Mouse (Mus musculus) liver, embryonic 15.5 days (tissue): Measurements from ENCODE around the gene Ptdss2. TPM values are rescaled to one million over a fixed set of nuclear protein-coding genes. Genes with fewer than 3 reads are reported as not detected.

Source experiments
- ATAC-seq: fragments of 200-750 bp; cut with Nextera tagmentation; 2 replicates; pipeline ENCODE4 v1.8.0; 2017; ENCODE audit warnings: moderate number of reproducible peaks, mild to moderate bottlenecking, moderate library complexity; ENCODE audit not compliant: insufficient read depth
- H3K27ac ChIP-seq: fragments of 300-500 bp; sonication (generic); replicated peaks from 2 replicates; pipeline ENCODE4 v1.5.1; 2015; ENCODE audit warnings: mild to moderate bottlenecking, inconsistent platforms
- H3K27me3 ChIP-seq: fragments of 300-500 bp; sonication (generic); 2 replicates; pipeline ENCODE4 v1.6.1; 2015; ENCODE audit warnings: mild to moderate bottlenecking, inconsistent platforms
- H3K36me3 ChIP-seq: fragments of 300-500 bp; sonication (generic); replicated peaks from 2 replicates; pipeline ENCODE4 v1.6.1; 2015; ENCODE audit warnings: moderate library complexity, mild to moderate bottlenecking, inconsistent platforms
- H3K4me1 ChIP-seq: fragments of 300-500 bp; sonication (generic); replicated peaks from 2 replicates; pipeline ENCODE4 v1.6.1; 2015; ENCODE audit warnings: inconsistent platforms
- H3K4me2 ChIP-seq: fragments of 300-500 bp; sonication (generic); 2 replicates; pipeline ENCODE4 v1.6.1; 2015; ENCODE audit warnings: moderate library complexity, mild to moderate bottlenecking, inconsistent platforms
- H3K4me3 ChIP-seq: fragments of 300-500 bp; sonication (generic); replicated peaks from 2 replicates; pipeline ENCODE4 v1.5.1; 2015; ENCODE audit warnings: mild to moderate bottlenecking, inconsistent platforms
- H3K9ac ChIP-seq: fragments of 300-500 bp; sonication (generic); 2 replicates; pipeline ENCODE4 v1.6.1; 2015; ENCODE audit warnings: moderate library complexity, mild to moderate bottlenecking, inconsistent platforms
- H3K9me3 ChIP-seq: fragments of 300-500 bp; sonication (generic); replicated peaks from 2 replicates; pipeline ENCODE4 v1.6.1; 2016; ENCODE audit warnings: inconsistent platforms
- WGBS: fragments of 180-500 bp; shearing (Covaris S2); methylation state at CpG from one replicate; pipeline ENCODE4 v1.1.7; 2015; ENCODE audit warnings: mixed read lengths; ENCODE audit not compliant: insufficient replicate concordance; 5-methylcytosine and 5-hydroxymethylcytosine counted together
- polyA plus RNA-seq: library from polyadenylated mRNA; unstranded; fragments of >200 nt; fragmentation: Nextera tagmentation; extraction: Ambion mirVana; gene quantifications from 2 replicates; pipeline ENCODE4 v1.2.1, GENCODE M21; 2015

The Ptdss2 gene
- polyA plus RNA-seq, 1 experiment from 2014 or later: 140 TPM

DNA sequence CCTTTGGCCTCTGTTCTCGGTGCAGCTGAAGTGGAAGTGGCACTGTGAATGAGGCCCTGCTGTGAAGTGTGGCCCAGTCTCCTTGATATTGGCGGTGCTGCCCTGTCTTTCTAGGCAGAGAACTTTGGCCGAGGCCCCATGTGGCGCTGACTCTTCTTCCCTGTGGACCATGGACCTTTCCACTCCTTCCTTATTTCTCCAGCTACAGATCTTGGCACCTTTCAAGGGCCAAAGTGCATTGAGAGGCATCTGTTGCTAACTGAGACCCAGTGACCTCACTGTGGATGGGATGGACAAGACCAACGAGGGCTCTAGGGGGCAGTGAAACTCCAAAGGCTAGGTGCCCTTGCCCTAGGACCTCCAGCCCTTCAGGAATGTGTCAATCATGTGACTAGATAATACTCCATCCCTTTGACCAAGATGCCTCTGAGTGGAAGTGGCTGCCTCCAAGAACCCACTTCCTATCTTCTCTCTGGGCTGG lies 1.1 kb upstream of the Ptdss2 start:
- no peak overlapping the region for H3K4me2 ChIP-seq
- no peaks in the 10 kb centered on the region for H3K36me3 ChIP-seq
- peaks cover 92% of the 10 kb centered on the region for H3K4me1 ChIP-seq
- ATAC-seq: no peak
- 0 out of 2 replicates have a peak, but pooled peaks cover 5% of the 10 kb centered on the region for H3K27me3 ChIP-seq
- WGBS: 63% methylated on average over 5 of the region's 5 CpGs
- H3K27ac ChIP-seq: peak overlapping the region; percentile 78
- no peaks in the 10 kb centered on the region for H3K9me3 ChIP-seq
- H3K9ac ChIP-seq: no peak overlapping the region
- H3K4me3 ChIP-seq: no peak overlapping the region

DNA sequence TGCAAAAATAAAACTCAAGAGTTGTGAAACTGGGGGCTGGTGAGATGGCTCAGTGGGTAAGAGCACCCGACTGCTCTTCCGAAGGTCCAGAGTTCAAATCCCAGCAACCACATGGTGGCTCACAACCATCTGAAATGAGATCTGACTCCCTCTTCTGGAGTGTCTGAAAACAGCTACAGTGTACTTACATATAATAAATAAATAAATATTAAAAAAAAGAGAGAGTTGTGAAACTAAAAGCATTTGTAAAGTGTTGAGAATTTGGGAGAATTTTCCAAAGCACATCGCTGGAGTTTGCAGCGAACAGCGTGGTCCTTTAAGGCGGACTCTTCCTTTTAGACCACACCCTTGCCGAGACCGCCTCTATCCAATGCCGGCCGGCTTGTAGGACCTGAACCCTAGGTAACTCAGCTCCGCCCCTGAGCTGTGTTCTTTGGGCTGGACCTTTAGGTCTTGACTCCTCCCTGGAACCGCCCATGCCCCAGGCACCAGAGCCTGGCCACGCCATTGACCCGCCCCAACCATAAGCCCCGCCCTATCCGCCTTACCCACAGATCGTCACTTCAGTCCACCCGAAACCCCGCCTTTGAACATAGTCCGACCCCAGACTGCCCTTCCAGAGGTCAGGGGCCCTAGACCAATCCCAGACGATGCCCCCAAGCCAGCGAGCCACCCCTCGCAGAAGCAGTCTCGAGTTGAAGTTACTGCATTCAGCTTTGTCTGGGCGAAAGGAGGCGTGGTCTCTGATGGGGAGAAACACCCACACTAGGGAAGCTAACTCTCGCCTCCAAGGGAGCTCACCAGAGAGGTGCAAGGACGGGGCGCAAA lies 721 bp downstream of the Ptdss2 start:
- Histone ChIP-seq H3K27me3 (no peaks in the 10 kb centered on the region), H3K9ac (peak overlapping the region; percentile 69), H3K4me3 (peak overlapping the region; percentile 71), H3K4me2 (peak overlapping the region; percentile 89), H3K27ac (peak overlapping the region; percentile 96), H3K36me3 (no peaks in the 10 kb centered on the region), H3K4me1 (peaks cover 93% of the 10 kb centered on the region), H3K9me3 (no peaks in the 10 kb centered on the region)
- WGBS: under 1% methylated on average over 29 of the region's 29 CpGs
- ATAC-seq: peak; percentile 99

DNA sequence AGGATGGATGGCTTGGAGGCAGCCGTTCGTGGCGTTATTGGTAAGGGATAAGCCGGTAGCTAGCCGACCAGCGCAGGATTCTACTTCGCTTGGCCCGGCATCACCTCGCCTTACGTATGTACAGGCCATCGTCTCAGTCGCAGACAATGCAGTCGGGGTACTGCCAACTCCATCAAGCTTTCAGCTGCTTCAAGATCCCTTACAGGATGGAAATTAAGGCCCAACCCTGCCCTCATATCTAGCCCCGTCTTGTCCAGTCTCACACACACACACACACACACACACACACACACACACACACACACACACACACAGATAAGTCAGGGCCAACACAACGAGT lies 1.3 kb downstream of the Ptdss2 start:
- no peaks in the 10 kb centered on the region for H3K36me3 ChIP-seq
- peak; percentile 2; the same call in 1 of the 2 replicates for ATAC-seq
- under 1% methylated on average over 15 of the region's 15 CpGs for WGBS

DNA sequence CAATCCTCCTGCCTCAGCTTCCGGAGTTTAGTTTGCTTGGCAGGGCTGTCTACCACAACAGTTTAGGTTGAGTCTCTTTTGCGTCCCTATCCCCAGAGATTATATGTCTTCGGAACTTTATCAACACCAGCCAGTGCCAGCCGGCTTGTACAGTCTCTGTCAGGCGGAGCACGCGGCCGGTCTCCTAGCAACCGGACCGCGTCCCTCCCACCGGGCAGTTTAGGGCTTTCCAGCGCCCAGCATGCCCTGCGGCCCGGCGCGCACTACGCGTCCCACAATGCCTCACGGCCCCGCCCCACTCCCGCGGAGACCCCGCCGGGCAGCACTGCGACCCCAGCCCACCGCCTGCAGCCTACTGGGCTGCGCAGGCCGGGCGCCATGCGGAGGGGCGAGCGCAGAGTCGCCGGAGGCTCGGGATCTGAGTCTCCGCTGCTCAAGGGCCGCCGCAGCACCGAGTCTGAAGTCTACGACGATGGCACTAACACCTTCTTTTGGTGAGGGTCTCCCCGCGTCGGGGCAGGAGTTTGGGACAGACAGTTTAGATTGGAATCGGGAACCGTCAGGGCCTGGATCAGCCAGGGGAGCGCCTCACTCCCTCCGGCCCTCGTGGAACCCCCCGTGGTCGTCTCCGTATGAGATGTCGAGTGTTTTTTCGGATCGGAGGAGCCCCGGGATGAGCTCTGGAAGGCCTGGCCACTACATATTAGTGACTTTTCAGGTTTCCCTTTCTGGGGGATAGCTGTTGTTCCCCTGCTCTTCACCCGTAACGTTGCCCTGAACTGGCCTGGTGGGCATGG lies 9.0 kb downstream of the Ptdss2 start:
- WGBS: under 1% methylated on average over 59 of the region's 59 CpGs
- H3K4me2 ChIP-seq: peak overlapping the region; percentile 82

More for the DNA sequence above, 1.3 kb downstream of the Ptdss2 start:
- Histone ChIP-seq H3K4me3 (peak overlapping the region; percentile 71), H3K9ac (peak overlapping the region; percentile 69), H3K27me3 (no peaks in the 10 kb centered on the region), H3K4me2 (peak overlapping the region; percentile 89), H3K4me1 (peaks cover 92% of the 10 kb centered on the region), H3K9me3 (no peaks in the 10 kb centered on the region), H3K27ac (peak overlapping the region; percentile 96)

DNA sequence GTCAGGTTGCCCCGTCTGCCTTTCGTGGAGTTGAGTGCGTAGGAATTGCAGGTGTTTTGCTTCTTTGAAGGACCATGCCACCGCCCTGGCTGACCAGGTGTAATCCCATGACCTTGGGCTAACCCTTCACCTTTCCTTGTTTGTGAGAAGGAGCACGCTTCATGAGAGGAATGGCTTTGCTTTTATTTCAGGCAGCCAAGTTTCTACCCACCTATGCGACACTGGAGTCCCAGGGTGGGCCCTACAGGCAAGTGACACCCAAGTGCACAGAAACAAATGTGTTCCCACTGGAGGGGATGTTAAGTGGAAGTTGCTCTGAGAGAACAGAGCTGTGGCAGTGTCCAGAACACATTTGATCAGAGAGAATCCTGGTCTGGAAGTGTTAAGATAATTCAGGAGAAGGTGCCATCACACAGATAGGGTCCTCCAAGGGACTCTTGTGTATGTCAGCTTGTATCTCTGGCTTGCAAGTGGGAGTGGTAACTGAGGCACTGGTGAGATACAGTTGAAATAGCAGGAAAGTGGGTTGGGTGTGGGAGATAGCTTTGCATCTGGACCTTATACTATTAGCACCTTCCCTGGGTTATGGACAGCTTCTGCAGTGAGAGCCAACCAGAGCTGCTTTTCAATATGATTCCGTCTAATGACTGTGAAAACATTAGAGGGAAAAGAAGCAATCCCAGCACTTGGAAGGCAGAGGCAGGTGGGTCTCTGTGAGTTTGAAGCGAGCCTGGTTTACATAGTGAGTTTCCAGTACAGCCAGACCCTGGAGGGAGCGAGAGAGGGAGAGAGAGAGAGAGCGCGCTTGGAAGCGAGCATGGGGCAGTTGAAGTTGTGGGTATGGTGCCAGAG lies 9.9 kb downstream of the Ptdss2 start:
- H3K4me2 ChIP-seq: peak overlapping the region; percentile 82

More for the DNA sequence above, 9.0 kb downstream of the Ptdss2 start:
- Histone ChIP-seq H3K4me3 (peak overlapping the region; percentile 84), H3K9me3 (no peaks in the 10 kb centered on the region), H3K4me1 (peaks cover 83% of the 10 kb centered on the region), H3K36me3 (peaks cover 26% of the 10 kb centered on the region), H3K9ac (peak overlapping the region; percentile 94), H3K27ac (peak overlapping the region; percentile 99), H3K27me3 (no peaks in the 10 kb centered on the region)
- peak; percentile 84 for ATAC-seq

DNA sequence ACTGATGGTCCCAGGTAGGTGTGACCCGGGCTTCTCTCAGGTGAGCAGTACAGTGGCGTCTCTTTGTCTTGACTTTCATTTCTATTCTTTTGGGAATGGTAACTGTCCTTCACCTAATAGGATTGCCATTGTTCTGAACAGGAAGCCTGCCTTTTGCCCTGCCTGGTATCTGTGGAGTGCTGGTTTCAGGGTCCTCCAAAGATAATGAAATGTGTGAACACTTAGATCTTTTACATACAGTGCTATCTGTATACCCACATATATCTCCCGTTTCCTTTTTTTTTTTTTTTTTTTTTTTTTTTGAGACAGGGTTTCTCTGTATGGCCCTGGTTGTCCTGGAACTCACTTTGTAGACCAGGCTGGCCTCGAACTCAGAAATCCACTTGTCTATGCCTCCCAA lies 19.1 kb downstream of the Ptdss2 start:
- Histone ChIP-seq H3K9me3 (no peaks in the 10 kb centered on the region), H3K36me3 (peaks cover 99% of the 10 kb centered on the region), H3K9ac (no peak overlapping the region), H3K4me2 (peak overlapping the region; percentile 18; the same call in 1 of the 2 replicates), H3K4me3 (no peak overlapping the region), H3K27me3 (no peaks in the 10 kb centered on the region), H3K4me1 (peaks cover 97% of the 10 kb centered on the region), H3K27ac (peak overlapping the region; percentile 51)
- ATAC-seq: no peak
- WGBS: 42% methylated on average over 4 of the region's 4 CpGs

More for the DNA sequence above, 9.9 kb downstream of the Ptdss2 start:
- 25% methylated on average over 12 of the region's 12 CpGs for WGBS
- no peaks in the 10 kb centered on the region for H3K9me3 ChIP-seq
- no peaks in the 10 kb centered on the region for H3K27me3 ChIP-seq
- peaks cover 83% of the 10 kb centered on the region for H3K4me1 ChIP-seq
- peak overlapping the region; percentile 94 for H3K9ac ChIP-seq
- H3K27ac ChIP-seq: peak overlapping the region; percentile 99
- peak; percentile 83 for ATAC-seq
- peaks cover 35% of the 10 kb centered on the region for H3K36me3 ChIP-seq
- H3K4me3 ChIP-seq: peak overlapping the region; percentile 84

DNA sequence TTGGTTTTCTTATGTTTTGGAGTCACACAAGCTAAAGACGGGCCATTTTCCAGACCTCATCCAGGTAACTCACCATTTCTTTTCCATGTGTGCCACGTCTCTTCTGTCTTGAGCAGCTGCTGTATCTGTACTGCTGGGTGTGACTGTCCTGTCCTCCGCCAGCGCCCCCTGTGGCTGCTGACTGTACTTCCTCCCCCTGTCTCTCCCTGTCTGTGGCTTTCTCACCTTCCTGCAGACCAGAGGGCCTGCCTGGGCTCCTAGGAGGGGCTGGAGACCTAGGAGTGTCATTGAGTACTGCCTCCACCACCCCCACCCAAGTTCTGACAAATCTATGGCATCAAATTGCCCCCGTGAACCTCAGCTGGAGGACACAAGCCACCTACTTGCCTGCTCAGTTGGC lies 20.9 kb downstream of the Ptdss2 start:
- Histone ChIP-seq H3K9ac (no peak overlapping the region), H3K27ac (peak overlapping the region; percentile 51), H3K4me1 (peaks cover 98% of the 10 kb centered on the region), H3K4me3 (no peak overlapping the region), H3K4me2 (no peak overlapping the region), H3K27me3 (no peaks in the 10 kb centered on the region), H3K9me3 (no peaks in the 10 kb centered on the region), H3K36me3 (peaks cover 99% of the 10 kb centered on the region)
- WGBS: 41% methylated on average over 5 of the region's 5 CpGs
- no peak for ATAC-seq

DNA sequence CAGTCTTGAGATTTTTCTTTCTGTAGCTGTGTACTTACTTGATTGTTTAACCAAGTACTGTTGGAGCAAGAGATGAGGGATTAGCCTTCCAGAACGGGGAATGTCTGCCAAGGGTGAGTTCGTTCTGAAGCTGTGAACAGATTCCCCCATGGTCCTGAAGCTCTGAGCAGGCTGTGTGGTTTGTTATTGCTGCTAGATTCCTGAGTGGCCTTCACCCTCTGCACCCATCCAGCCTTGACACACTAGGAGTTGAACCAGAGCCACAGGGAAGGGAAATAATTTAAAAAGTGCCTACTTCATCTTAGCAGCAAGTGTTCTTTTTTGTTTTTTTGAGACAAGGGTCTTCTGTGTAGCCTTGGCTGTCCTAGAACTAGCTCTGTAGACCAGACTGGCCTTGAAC lies 21.7 kb downstream of the Ptdss2 start:
- Histone ChIP-seq H3K4me3 (no peak overlapping the region), H3K4me1 (peaks cover 96% of the 10 kb centered on the region), H3K4me2 (no peak overlapping the region), H3K36me3 (peaks cover 99% of the 10 kb centered on the region), H3K27me3 (no peaks in the 10 kb centered on the region), H3K27ac (peak overlapping the region; percentile 42), H3K9ac (no peak overlapping the region; the same call in 1 of the 2 replicates), H3K9me3 (no peaks in the 10 kb centered on the region)
- no peak for ATAC-seq
- 87% methylated on average over 2 of the region's 2 CpGs for WGBS

DNA sequence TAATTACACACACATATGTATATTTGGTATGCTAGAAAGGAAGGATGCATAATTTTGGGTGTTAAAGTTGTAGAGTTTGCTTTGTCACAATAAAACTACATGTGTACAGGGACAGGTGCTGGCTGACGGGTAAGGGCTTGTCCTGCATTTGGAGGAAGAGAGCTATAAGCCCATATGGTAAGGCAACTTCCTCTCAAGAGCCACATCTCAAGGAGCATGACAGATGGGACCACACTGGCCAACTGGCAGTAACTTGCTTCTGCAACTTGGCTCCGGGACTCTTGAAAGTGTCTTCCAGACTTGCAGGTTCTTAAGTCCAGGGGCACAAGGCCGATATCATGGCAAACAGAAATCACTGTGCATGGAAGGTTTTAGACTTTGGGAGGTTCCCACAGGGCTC lies 22.5 kb downstream of the Ptdss2 start:
- H3K27me3 ChIP-seq: no peaks in the 10 kb centered on the region
- peak overlapping the region; percentile 30; the same call in 1 of the 2 replicates for H3K4me2 ChIP-seq
- H3K9me3 ChIP-seq: no peaks in the 10 kb centered on the region
- H3K9ac ChIP-seq: 0 out of 2 replicates have a peak overlapping the region, but pooled peaks have one; percentile 5
- WGBS: 70% methylated on average over 3 of the region's 3 CpGs
- peak overlapping the region; percentile 83 for H3K27ac ChIP-seq
- H3K4me1 ChIP-seq: peaks cover 92% of the 10 kb centered on the region
- H3K36me3 ChIP-seq: peaks cover 98% of the 10 kb centered on the region
- no peak for ATAC-seq
- no peak overlapping the region for H3K4me3 ChIP-seq

DNA sequence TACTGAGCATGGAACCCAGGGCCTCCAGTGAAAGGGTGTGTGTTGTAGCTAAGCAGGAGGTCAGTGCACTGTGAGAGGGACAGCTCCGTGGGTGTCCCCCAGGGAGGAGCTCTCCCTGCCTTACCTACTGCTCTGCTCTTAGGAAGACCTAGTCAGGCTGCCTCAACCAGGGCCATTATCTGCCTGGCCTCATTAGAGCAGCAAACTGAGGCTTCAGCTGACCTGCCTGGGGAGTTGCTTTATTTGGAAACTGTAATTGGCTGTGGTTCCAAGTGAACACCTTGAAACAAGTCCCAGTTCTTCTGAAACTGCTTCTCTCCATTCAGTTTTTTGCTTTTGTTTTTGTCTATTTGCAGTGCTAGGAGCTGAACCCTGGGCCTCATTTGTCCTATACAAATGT lies 23.2 kb downstream of the Ptdss2 start:
- Histone ChIP-seq H3K9me3 (no peaks in the 10 kb centered on the region), H3K4me2 (peak overlapping the region; percentile 49), H3K4me3 (0 out of 2 replicates have a peak overlapping the region, but pooled peaks have one; percentile 7), H3K27me3 (no peaks in the 10 kb centered on the region), H3K27ac (peak overlapping the region; percentile 83), H3K36me3 (peaks cover 98% of the 10 kb centered on the region), H3K4me1 (peaks cover 84% of the 10 kb centered on the region), H3K9ac (peak overlapping the region; percentile 37; the same call in 1 of the 2 replicates)
- ATAC-seq: peak; percentile 32
- WGBS: 56% methylated on average over 1 of the region's 1 CpGs
